Mouse (Mus musculus) midbrain, embryonic 12.5 days (tissue): Measurements from ENCODE around the gene Sall4. TPM values are rescaled to one million over a fixed set of nuclear protein-coding genes. Genes with fewer than 3 reads are reported as not detected.

ENCODE experiments used
- ATAC-seq: fragments of 200-750 bp; cut with Nextera tagmentation; 2 replicates; pipeline ENCODE4 v1.8.0; 2017; ENCODE audit warnings: low read depth, moderate TSS enrichment, moderate library complexity; ENCODE audit not compliant: low FRiP score
- H3K27ac ChIP-seq: fragments of 300-500 bp; sonication (generic); replicated peaks from 2 replicates; pipeline ENCODE4 v1.5.1; 2016; ENCODE audit warnings: mild to moderate bottlenecking
- H3K27me3 ChIP-seq: fragments of 300-500 bp; sonication (generic); 2 replicates; pipeline ENCODE4 v1.6.1; 2016; ENCODE audit warnings: mild to moderate bottlenecking
- H3K36me3 ChIP-seq: fragments of 300-500 bp; sonication (generic); 2 replicates; pipeline ENCODE4 v1.6.1; 2016
- H3K4me1 ChIP-seq: fragments of 300-500 bp; sonication (generic); 2 replicates; pipeline ENCODE4 v1.6.1; 2016
- H3K4me2 ChIP-seq: fragments of 300-500 bp; sonication (generic); replicated peaks from 2 replicates; pipeline ENCODE4 v1.6.1; 2016; ENCODE audit warnings: mild to moderate bottlenecking, moderate library complexity
- H3K4me3 ChIP-seq: fragments of 300-500 bp; sonication (generic); 2 replicates; pipeline ENCODE4 v1.5.1; 2016; ENCODE audit warnings: mild to moderate bottlenecking
- H3K9ac ChIP-seq: fragments of 300-500 bp; sonication (generic); replicated peaks from 2 replicates; pipeline ENCODE4 v1.6.1; 2016; ENCODE audit warnings: mild to moderate bottlenecking, moderate library complexity
- H3K9me3 ChIP-seq: fragments of 300-500 bp; sonication (generic); 2 replicates; pipeline ENCODE4 v1.6.1; 2016; ENCODE audit warnings: mild to moderate bottlenecking
- WGBS: fragments of 180-500 bp; shearing (Covaris S2); methylation state at CpG from one replicate; pipeline ENCODE4 v1.1.7; 2016; 5-methylcytosine and 5-hydroxymethylcytosine counted together
- polyA plus RNA-seq: library from polyadenylated mRNA; unstranded; fragments of >200 nt; fragmentation: Nextera tagmentation; extraction: Ambion mirVana; gene quantifications from 2 replicates; pipeline ENCODE4 v1.2.1, GENCODE M21; 2016

The Sall4 gene
- polyA plus RNA-seq, 1 experiment from 2014 or later: 17.4 TPM

- H3K27me3 ChIP-seq: no peaks in the 10 kb centered on the region
- H3K27ac ChIP-seq: no peak overlapping the region
- H3K36me3 ChIP-seq: no peaks in the 10 kb centered on the region
- 67% methylated on average over 4 of the region's 4 CpGs for WGBS
- no peak overlapping the region for H3K4me2 ChIP-seq
- peaks cover 21% of the 10 kb centered on the region for H3K4me1 ChIP-seq
- no peaks in the 10 kb centered on the region for H3K9me3 ChIP-seq
- H3K4me3 ChIP-seq: no peak overlapping the region
- ATAC-seq: no peak
- no peak overlapping the region for H3K9ac ChIP-seq
Measured at GRCm38 (mm10) chr2:168719742-168720141, 48.0 kb downstream of the Sall4 start.

GRCm38 (mm10) chr2:168718735-168719134 is 49.0 kb downstream of the Sall4 start:
- H3K9ac ChIP-seq: no peak overlapping the region
- WGBS: 87% methylated on average over 10 of the region's 10 CpGs
- no peaks in the 10 kb centered on the region for H3K9me3 ChIP-seq
- no peak for ATAC-seq
- H3K4me3 ChIP-seq: no peak overlapping the region
- H3K4me2 ChIP-seq: no peak overlapping the region
- no peaks in the 10 kb centered on the region for H3K36me3 ChIP-seq
- H3K27ac ChIP-seq: no peak overlapping the region
- peaks cover 21% of the 10 kb centered on the region for H3K4me1 ChIP-seq
- no peaks in the 10 kb centered on the region for H3K27me3 ChIP-seq

DNA sequence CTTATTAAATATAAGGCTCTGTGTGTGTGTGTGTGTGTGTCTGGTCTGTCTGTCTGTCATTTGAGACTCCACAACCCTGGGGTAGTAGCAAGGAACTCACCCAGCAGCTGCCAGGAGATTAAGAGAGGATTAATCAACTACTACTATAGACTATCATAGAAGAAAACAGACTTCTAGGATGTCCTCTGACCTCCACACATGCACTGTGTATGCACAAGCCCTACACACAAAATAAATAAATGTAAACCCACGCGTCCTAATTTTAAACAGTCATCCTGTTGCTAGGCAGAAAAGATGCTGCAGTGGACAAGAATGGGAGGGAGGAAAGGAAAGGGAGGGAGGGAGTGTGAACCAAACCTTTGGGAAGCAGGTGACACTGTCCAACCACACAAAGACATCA is 49.5 kb downstream of the Sall4 start:
- Histone ChIP-seq H3K4me2 (no peak overlapping the region), H3K9me3 (no peaks in the 10 kb centered on the region), H3K36me3 (no peaks in the 10 kb centered on the region), H3K4me1 (peaks cover 21% of the 10 kb centered on the region), H3K4me3 (no peak overlapping the region), H3K27me3 (no peaks in the 10 kb centered on the region), H3K9ac (no peak overlapping the region), H3K27ac (no peak overlapping the region)
- 88% methylated on average over 2 of the region's 2 CpGs for WGBS
- no peak for ATAC-seq

GRCm38 (mm10) chr2:168712199-168713176 is 55.3 kb downstream of the Sall4 start:
- Histone ChIP-seq H3K9ac (peak overlapping the region; percentile 4; the same call in 1 of the 2 replicates), H3K36me3 (peaks cover 22% of the 10 kb centered on the region; the same call in 1 of the 2 replicates), H3K9me3 (no peaks in the 10 kb centered on the region), H3K4me3 (no peak overlapping the region), H3K27me3 (no peaks in the 10 kb centered on the region), H3K27ac (no peak overlapping the region; the same call in 1 of the 2 replicates), H3K4me1 (peaks cover 17% of the 10 kb centered on the region; the same call in 1 of the 2 replicates), H3K4me2 (no peak overlapping the region)
- 83% methylated on average over 20 of the region's 20 CpGs for WGBS
- ATAC-seq: no peak

GRCm38 (mm10) chr2:168710979-168711378 is 56.8 kb downstream of the Sall4 start:
- ATAC-seq: no peak
- Histone ChIP-seq H3K9ac (no peak overlapping the region), H3K4me1 (peaks cover 7% of the 10 kb centered on the region; the same call in 1 of the 2 replicates), H3K4me3 (no peak overlapping the region), H3K9me3 (no peaks in the 10 kb centered on the region), H3K4me2 (no peak overlapping the region), H3K36me3 (peaks cover 31% of the 10 kb centered on the region), H3K27ac (no peak overlapping the region), H3K27me3 (no peaks in the 10 kb centered on the region)
- 79% methylated on average over 3 of the region's 3 CpGs for WGBS

DNA sequence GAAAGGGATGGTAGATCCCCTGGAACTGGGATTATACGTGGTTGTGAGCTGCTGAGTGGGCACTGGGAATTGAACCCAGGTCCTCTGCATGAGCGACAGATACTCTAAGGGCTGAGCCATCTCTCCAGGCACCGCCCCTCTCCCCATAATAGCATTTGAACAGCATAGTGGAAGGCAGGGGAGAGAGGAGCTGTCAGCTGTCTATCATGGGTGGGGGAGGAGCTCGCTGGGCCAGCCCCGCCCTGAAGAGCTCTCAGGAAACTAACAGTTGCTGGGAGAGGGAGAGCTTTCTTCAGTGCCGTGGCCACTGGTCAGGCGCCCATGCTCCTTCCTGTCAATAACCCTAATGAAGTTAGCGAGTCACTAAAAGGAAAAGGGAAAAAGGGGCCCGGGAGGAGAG is 60.0 kb downstream of the Sall4 start:
- Histone ChIP-seq H3K4me2 (no peak overlapping the region), H3K4me3 (no peak overlapping the region), H3K27me3 (no peaks in the 10 kb centered on the region), H3K9ac (no peak overlapping the region), H3K4me1 (peaks cover 4% of the 10 kb centered on the region; the same call in 1 of the 2 replicates), H3K9me3 (no peaks in the 10 kb centered on the region), H3K36me3 (peaks cover 48% of the 10 kb centered on the region), H3K27ac (no peak overlapping the region)
- WGBS: 45% methylated on average over 9 of the region's 9 CpGs
- no peak for ATAC-seq

DNA sequence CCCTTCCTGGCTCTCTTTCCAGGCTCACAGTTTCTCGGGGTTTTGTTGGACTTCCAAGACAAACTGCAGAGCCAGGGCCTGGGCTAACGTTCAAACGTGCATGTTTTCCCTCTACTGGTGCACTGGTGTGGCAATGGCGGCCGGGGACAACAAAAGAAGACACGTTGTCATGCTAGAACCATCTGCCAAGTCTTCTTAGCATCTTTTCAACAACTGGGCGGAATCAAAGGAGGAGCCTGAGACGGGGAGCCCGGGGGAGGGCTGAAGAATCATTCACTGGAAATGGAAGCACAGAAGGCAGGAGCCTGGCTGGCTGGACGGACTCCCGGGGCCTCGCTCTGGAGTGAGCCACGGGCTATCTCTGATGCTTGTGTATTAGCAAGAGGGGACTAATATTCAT is 65.5 kb downstream of the Sall4 start:
- H3K36me3 ChIP-seq: peaks cover 49% of the 10 kb centered on the region
- ATAC-seq: no peak
- no peaks in the 10 kb centered on the region for H3K9me3 ChIP-seq
- H3K27me3 ChIP-seq: no peaks in the 10 kb centered on the region
- no peak overlapping the region for H3K9ac ChIP-seq
- H3K4me1 ChIP-seq: peaks cover 9% of the 10 kb centered on the region
- no peak overlapping the region for H3K4me3 ChIP-seq
- no peak overlapping the region for H3K4me2 ChIP-seq
- H3K27ac ChIP-seq: peak overlapping the region; percentile 58
- 38% methylated on average over 13 of the region's 13 CpGs for WGBS

Other genes starting within 250 kb of the Sall4 start
- gene Nfatc2, start 166.3 kb downstream of the Sall4 start, polyA plus RNA-seq: 0.97 and 1.5 TPM in 2 replicates
- 41.0 and 42.9 TPM in 2 replicates for gene Atp9a, start 25.5 kb downstream of the Sall4 start, polyA plus RNA-seq
- 41.0 and 42.8 TPM in 2 replicates for gene Zfp64, start 187.6 kb upstream of the Sall4 start, polyA plus RNA-seq